Mouse (Mus musculus) embryo, embryonic 11 days (tissue): ENCODE data around the gene Olfr1347.
"Not testable (repeated sequence)": the region's sequence is repeated elsewhere in the genome, so short reads cannot be mapped to it uniquely, and the experiment has no call there.

Experiments
- DNase-seq: peaks from one replicate; pipeline ENCODE4 v3.0.0-alpha.2; 2015

Gene Olfr1347

DNA sequence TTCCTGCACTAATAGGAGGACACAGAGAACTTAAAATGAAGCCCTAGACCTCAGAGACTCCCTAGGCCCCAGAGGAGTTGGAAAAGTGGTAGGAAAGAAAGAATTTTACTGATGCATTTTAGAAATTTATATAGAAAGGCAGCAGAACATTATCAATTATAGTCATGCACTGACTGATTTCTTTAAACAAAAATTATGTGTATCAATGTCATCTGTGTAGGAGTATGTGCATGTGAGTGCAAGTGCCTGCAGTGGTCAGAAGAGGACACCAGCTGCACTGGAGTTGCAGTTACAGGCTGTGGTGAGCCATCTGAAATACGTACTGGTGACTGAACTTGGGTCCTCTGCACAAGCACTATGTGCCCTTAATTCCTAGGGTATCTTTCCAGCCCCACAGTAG lies at the start of gene Olfr1347:
Gene Olfr1347 (minus strand): TSS at position 101 of the 400 bp plus-strand sequence.
- no peak for DNase-seq

DNA sequence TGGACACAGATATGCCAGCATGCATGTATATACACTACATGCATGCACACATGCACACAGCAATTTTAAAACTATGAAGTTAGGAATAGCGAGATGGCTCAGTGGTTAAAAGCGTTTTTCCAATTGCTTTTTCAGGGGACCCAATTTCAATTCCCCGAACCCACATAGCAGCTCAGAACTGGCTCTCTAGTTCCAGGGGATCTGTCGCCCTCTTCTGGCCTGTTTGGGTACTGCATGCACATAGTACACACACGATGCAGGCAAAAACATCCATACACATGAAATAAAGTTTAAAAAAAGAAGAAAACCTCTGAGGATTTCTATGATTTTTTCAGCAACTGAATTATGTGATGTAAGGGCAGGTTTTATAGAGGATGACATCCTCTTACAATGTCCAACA lies 26.6 kb upstream of the Olfr1347 start:
- DNase-seq, result peak; percentile 4

DNA sequence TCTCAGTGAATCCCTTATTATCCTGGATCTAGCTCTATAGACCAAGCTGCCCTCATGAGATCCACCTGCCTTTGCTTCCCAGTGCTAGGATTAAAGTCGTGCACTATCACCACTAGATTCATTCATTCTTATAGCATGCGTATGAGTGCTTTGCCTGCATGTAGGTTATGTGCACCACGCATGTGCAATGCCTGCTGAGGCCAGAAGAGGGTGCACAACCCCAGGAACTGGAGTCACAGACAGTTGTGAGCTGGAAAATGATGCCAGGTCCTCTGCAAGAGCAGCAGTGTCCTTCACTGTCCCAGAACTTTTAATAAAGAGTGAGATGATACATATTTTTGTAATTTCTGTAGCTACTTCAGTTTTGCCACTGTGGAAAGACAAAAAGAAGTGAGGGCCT lies 25.4 kb upstream of the Olfr1347 start:
- DNase-seq, result no peak

DNA sequence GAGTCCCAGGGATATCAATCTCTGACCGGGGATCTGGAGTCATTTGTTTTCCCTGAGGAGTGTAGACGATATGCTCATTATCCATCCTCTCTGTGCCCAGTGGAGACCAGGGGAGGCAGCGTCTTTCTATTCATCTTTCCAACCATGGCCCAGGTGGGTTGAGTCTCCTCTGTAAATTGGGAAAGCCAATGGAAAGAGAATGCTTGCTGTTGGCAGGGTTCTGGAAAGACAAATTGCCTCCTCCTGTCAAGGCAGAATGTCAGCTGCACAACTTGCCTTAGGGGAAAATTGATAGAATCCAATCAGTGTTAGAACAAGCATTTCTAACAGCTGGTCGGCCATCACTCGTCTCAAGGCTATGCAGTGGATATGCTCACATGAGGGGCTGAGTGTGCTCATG lies 23.3 kb upstream of the Olfr1347 start, which contains the start of gene Olfr1349:
Gene Olfr1349 (minus strand): TSS at position 101 of the 400 bp plus-strand sequence.
- no peak for DNase-seq

DNA sequence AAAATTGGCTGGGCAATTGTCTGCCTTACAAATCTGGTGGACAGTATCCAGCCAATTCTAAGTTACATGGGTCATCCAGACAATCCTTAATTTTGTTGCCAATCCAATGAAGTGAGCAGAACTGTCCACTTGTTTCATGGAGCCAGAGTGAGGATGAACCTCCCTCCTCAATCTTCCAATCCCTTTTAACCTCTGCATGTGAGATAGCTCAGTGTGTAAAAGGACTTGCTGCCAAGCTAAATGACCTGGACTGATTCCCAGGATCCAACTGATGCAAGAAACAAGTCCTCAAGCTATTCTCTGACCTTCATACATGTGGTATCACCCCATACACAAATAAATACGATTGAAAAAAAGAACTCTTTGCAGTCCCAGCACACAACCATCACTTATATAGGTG lies 22.1 kb upstream of the Olfr1347 start:
- DNase-seq, result no peak

DNA sequence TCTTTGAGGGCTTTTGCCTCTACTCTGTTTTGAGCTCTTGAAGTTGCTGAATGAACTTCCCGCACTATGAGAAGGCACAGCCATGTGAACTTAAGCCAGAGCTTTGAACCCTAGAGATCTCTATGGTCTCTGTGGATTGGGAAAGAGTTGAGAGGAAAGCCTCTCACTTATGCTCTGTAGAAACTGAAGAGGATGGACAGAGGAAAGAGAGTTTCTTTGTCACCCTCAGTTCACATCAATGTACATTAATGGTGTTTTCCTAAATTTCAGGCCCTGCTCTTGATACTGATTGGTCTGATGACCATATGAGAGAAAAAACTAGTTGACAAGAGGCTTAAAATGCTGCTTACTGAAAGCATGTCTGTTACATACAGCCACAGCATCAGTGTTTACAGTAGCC lies 9.1 kb upstream of the Olfr1347 start, which contains the start of gene Olfr1348:
Gene Olfr1348 (minus strand): TSS at position 101 of the 400 bp plus-strand sequence.
- DNase-seq, result no peak

DNA sequence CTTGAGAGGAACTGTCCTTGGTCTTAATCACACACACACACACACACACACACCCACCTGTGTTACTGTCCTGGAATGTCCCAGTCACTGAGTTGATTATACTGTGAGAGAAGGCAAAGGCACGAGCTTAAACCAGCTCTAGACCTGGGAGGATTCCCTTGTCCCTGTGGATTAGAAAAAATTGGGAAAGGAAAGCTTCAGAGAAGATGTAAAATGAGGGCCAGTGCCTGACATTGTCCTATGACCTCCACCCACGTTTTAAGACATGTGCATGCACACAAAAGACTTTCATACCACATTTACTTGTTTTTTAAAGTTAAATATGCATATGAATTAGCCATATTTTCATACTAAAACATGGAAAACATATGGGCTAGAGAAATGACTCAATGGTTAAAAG lies 12.7 kb downstream of the Olfr1347 start, which contains the start of gene Olfr5:
Gene Olfr5 (minus strand): TSS at position 101 of the 400 bp plus-strand sequence.
- no peak for DNase-seq

DNA sequence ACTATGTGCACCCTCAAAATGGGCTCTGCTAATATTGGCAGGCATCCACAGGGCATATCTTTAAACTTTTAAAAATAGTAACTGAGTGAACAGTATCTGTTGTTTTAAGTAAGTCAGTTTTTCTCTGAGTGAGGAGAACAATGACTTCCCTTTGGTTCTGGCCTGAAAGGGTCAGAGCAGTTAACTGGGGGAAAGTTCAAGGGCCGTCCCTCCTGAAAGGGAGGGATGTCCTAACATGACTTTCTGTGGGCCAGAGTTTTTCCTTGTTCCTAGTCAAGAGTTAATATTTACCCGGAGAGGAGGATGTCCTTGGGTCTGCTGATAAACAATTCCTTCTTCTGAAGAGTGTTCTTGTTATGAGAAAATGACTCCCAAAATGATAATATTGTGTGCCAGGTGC lies 21.9 kb downstream of the Olfr1347 start:
- not testable (repeated sequence) for DNase-seq

DNA sequence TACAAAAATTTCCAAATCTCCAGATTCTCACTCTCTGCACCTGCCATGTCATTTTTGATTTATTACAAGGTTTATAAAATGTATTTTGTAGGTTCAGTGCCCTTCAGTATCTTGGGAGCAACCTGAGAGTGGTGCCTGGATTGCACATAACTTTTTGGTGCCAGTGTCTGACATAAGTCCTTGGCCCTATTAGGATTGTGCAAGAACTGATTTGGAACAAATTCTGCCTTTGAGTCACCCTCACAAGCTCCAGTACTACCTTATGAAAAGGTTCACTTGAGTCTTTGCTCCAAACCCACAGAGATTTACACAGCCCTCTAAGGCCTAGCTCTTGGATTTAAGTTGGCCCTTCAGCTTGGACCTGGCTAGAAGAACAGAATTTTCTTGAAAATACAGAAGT lies 32.6 kb downstream of the Olfr1347 start, which contains the start of gene Olfr1346:
Gene Olfr1346 (plus strand): TSS at position 151 of the 400 bp plus-strand sequence.
- no peak for DNase-seq

DNA sequence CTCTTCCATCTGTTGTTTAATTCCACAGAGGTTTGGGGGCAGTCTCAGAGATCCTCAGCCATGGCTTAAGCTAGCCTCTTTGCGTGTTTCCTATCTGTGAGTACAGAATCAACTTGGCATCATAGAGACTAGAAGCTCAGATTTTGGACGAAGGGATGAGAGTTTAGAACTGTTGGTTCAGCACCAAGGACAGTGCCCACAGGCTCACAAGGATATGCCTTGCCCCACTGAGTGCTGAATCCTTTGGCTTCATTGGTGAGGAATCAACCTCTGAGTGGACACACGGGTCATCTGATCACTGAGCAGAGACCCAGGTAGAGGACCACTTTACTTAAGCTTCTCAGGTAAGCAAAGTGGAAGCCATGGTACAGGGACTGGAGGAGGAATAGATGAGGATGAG lies 43.2 kb downstream of the Olfr1347 start:
- peak; percentile 34 for DNase-seq

DNA sequence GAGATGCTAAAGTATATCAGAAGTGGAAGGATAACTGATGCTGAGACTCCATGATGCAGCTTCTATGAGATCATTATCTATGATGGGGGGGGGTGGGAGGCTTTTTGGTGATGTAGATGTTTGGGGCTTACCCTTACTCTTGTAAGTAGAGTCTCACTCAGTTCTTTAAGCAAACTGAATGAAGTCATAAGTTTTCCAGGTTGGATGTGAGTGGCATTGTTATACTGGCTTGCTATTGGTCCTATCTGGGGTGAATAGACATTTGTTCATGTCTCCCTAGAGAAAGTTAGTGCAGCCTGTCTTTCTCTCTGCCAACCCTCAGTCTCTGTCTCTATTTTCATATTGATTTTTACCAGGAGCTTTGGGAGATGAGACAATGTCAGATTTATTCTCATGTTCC lies 43.7 kb downstream of the Olfr1347 start, which contains the start of gene Olfr1336:
Gene Olfr1336 (plus strand): TSS at position 301 of the 400 bp plus-strand sequence.
- DNase-seq, result no peak

DNA sequence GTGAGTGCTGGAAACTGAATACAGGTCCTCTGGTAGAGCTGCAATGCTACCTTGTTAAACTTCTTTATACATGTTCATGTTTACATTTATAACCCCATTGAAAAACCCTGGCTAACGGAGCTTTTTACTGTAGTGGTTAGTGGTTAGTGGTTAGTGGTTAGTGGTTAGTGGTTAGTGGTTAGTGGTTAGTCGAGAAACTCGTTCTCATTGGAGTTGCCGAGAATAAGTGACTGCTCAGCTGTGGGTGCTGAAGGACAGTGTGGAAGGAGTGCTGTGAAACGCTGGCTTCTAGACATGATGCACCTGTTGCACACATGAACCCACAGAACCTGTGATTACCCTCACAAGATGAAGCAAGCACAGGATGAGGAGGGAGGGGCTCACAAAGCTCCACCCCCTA lies 51.8 kb downstream of the Olfr1347 start:
- DNase-seq, result no peak

DNA sequence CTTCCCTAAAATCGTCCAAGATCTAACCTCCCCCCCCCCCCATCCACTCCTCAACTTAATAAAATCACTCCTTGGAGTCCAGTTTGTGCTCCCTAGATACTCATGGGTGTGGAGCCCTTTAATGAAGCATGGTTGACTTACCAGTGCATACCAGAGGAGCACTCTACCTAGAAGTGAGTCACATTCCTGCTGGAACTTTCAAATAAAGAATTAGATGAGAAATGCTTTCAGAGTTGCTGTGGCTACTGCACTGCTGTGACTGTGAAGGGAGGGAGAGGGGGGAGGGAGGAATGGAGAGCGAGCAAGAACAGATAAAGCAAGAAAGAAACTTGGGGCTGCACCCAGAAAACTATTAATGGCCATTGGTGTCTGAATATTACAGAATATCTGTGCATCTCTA lies 58.4 kb downstream of the Olfr1347 start:
- DNase-seq, result no peak

DNA sequence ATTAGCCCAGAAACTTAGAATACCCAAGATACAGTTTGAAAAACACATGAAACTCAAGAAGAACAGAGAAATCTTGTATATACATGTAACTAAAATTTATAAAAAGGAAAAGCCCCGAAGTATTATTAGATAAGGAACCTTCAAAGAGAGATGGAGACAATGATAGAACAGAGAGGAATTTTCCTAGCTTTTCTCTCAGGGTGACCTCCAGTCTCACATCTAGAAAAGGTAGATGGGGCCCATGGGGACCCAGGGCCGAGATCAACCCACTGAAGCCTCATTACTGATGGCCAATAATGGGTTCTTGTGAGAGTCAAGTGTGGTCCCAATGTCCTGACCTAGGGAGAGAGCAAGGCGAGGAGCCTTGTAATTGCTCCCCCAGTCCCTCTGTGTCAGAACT lies 61.2 kb downstream of the Olfr1347 start, which contains the start of gene Olfr1344:
Gene Olfr1344 (plus strand): TSS at position 301 of the 400 bp plus-strand sequence.
- no peak for DNase-seq
